Mouse (Mus musculus): ENCODE results near the gene Abhd4. TPM values are rescaled to one million over a fixed set of nuclear protein-coding genes. Genes with fewer than 3 reads are reported as not detected.

Gene Abhd4
- 54.0 and 62.6 TPM in 2 replicates for polyA plus RNA-seq (2015; fragmentation: Nextera tagmentation; extraction: Ambion mirVana)

GRCm38 (mm10) chr14:54253741-54254291 is at the start of gene Abhd4, which contains the start of gene Dad1:
Abhd4 (plus strand) TSS chr14:54254188.
Dad1 (minus strand) TSS chr14:54254104.

DNA sequence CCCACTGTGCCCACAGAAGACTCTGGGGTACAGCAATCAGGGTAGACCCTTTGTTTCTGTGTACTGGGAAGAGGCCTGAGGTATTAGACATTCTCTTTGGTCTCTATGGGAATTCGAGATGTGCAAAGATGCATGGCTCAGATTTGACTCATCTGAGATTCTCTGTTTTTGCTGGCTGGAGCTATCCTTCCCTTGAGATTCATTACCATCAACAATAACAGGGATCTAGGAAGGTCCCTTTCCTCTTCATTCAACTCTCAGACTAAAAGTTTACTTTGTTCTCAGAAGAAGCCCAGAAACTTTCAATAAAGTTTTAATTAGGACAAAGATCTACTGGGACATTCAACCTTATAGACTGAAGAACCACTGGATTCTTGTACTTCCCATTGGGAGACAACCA is 30.9 kb downstream of the Abhd4 start, which contains the start of gene Olfr49:
TSS of gene Olfr49 (minus strand) at position 101 of the 400 bp plus-strand sequence.

Other genes with a start within 250 kb of the Abhd4 start
- 405 and 418 TPM in 2 replicates for gene Dad1, start 84 bp upstream of the Abhd4 start, polyA plus RNA-seq (2015; fragmentation: Nextera tagmentation; extraction: Ambion mirVana)
- gene Olfr49, start 30.8 kb downstream of the Abhd4 start, polyA plus RNA-seq (2015; fragmentation: Nextera tagmentation; extraction: Ambion mirVana) = not detected in 2 replicates
- 26.3 and 30.1 TPM in 2 replicates for gene Oxa1l, start 106.6 kb downstream of the Abhd4 start, polyA plus RNA-seq (2015; fragmentation: Nextera tagmentation; extraction: Ambion mirVana)
- gene Slc7a7, start 163.6 kb downstream of the Abhd4 start, polyA plus RNA-seq (2015; fragmentation: Nextera tagmentation; extraction: Ambion mirVana) = 3.8 and 5.9 TPM in 2 replicates
- 256 and 276 TPM in 2 replicates for gene Mrpl52, start 172.7 kb downstream of the Abhd4 start, polyA plus RNA-seq (2015; fragmentation: Nextera tagmentation; extraction: Ambion mirVana)
- gene Mmp14, start 177.4 kb downstream of the Abhd4 start, polyA plus RNA-seq (2015; fragmentation: Nextera tagmentation; extraction: Ambion mirVana) = 124 and 133 TPM in 2 replicates
- gene Lrp10, start 209.9 kb downstream of the Abhd4 start, polyA plus RNA-seq (2015; fragmentation: Nextera tagmentation; extraction: Ambion mirVana) = 56.2 and 58.1 TPM in 2 replicates
- 0.18 TPM in 1 of 2 replicates, not detected in the other for gene Rem2, start 221.9 kb downstream of the Abhd4 start, polyA plus RNA-seq (2015; fragmentation: Nextera tagmentation; extraction: Ambion mirVana)